Mouse (Mus musculus) right cerebral cortex, postnatal 25 days (tissue): ENCODE measurements around the gene Ccdc138.
"Not testable (repeated sequence)": the region's sequence is repeated elsewhere in the genome, so short reads cannot be mapped to it uniquely, and the experiment has no call there.

Experiments
- DNase-seq: peaks from one replicate; pipeline ENCODE4 v3.0.0; 2022

Gene Ccdc138

GRCm38 (mm10) chr10:58497320-58498284 lies at the start of gene Ccdc138:
Ccdc138 (plus strand) TSS chr10:58497948.
- DNase-seq: peak; percentile 94

DNA sequence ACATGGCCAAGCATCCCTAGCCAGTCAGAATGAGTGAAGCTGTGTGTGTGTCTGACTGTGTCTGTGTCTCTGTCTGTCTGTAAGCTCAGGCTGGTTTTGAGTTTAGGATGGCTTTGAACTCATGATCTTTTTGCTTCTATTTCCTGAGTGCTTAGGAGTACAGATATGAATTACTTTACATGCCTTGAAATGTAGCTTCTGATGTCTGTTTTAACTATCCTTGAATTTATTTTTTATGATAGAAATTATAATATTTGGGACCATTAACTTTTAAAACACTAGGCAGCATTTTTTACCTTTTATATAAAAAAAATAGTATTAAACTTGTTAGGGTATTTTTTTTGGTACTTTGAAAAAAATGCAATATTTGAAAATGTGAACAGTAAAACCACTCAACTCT lies 46.2 kb upstream of the Ccdc138 start:
- DNase-seq: no peak

- no peak for DNase-seq
Observed at GRCm38 (mm10) chr10:58452185-58452584, 45.6 kb upstream of the Ccdc138 start.

GRCm38 (mm10) chr10:58459896-58460295 lies 37.9 kb upstream of the Ccdc138 start:
- no peak for DNase-seq

GRCm38 (mm10) chr10:58477086-58477755 lies 20.5 kb upstream of the Ccdc138 start:
- DNase-seq: no peak

GRCm38 (mm10) chr10:58478071-58478578 lies 19.6 kb upstream of the Ccdc138 start:
- no peak for DNase-seq

GRCm38 (mm10) chr10:58479954-58480490 lies 17.7 kb upstream of the Ccdc138 start:
- no peak for DNase-seq

- no peak for DNase-seq
Observed at GRCm38 (mm10) chr10:58491031-58491430, 6.7 kb upstream of the Ccdc138 start.

DNA sequence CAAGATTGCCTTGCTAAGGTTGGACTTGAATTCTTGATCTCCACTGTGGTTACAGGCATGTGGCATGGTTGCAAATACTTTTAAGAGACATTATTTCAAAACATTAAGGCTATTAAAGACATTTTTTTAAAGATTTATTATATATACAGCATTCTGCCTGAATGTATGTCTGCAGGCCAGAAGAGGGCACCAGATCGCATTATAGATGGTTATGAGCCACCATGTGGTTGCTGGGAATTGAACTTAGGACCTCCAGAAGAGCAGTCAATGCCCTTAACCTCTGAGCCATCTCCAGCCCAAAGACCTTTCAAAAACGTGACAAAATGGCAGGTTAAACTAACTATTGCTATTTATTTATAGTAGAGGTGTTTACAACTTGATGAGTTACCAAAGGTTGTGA lies 2.1 kb upstream of the Ccdc138 start:
- DNase-seq: no peak

GRCm38 (mm10) chr10:58496732-58497131 lies 1.0 kb upstream of the Ccdc138 start:
- no peak for DNase-seq

- DNase-seq: no peak
Observed at GRCm38 (mm10) chr10:58498516-58498915, 768 bp downstream of the Ccdc138 start.

DNA sequence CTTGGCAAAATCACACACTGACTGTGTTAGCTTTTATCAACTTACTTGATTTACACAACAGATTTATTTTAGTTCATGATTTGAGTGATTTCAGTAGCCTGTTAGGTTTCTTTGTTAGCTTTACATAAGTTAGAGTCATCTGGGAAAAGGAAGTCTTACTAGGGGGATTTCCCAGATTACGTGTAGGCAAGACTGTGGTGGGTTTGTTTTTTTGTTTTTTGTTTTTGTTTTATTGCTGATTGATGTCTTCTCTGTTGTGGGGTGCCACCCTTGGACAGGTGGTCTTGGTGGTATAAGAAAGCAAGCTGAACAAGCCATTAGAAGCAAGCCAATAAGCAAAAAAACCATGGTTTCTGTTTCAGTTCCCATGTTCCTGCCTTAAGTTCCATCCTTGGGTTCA lies 31.6 kb downstream of the Ccdc138 start:
- DNase-seq: no peak

DNA sequence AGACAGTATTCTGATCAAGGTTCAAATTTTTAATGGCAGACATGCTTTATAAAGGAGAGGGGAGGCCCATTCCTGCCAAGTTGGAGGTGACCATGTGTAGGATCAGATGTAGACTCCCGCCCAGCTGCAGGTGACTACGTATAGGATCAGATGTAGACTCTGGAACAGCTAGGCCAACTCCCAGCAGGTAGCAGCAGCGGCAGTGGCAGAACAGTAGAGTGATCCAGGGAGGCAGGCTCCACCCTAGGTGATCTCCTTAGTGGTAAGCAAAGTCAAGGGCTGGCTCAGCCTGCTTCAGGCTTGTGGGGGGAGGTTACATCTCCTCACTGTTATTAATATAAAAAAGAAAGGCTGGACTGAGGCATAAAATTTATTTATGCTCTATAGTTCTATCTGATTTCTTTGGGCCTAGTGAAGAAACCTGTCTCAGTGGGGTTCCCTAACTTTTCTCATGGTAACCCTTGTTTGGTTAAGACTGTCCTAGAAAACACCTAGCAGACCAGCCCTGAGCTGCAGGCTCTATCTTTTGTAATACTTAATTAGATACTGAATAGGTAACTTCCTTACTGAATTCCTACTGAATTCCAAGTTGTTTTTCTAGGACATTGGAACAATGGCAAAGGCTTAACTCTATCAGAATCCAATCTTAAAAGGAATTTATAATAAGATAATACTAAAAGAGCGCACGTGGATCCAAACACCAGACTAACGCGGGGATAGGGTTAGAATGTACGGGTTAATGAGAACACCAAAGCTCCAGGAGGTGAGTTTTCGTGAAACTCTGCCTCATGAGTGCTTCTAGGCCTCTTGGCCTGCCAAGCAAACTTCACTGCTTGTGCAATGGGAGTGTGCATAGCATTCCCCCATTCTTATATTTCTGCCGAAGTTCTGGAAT lies 33.4 kb downstream of the Ccdc138 start:
- no peak for DNase-seq

- DNase-seq: no peak
Observed at GRCm38 (mm10) chr10:58532177-58532576, 34.4 kb downstream of the Ccdc138 start.

DNA sequence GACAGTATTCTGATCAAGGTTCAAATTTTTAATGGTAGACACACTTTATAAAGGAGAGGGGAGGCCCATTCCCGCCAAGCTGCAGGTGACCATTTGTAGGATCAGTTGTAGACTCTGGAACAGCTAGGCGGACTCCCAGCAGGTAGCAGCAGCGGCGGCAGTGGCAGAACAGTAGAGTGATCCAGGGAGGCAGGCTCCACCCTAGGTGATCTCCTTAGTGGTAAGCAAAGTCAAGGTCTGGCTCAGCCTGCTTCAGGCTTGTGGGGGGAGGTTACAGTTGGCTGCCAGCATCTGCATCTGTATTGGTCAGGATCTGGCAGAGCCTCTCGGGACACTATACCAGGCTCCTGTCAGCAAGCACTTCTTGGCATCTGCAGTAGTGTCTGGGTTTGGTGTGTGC lies 38.5 kb downstream of the Ccdc138 start:
- not testable (repeated sequence) for DNase-seq

DNA sequence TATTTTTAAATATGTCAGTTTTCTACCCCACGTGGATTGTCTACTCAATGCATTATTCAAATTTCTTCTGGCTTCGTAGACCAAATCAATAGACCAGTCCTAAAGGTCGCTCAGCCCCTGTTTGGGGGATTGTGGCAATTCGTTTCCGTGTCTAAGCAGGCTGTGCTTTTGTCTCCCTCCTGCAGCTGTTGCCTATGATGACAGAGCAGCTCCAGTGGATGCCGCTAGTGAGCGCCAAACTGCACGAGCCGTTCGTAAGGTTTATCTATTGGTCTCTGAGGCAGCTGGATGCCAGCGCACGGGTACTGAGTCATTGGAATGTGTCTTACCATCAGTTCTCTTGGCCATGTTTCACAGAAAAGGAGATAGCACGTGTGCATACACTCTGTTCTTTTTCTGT lies 42.9 kb downstream of the Ccdc138 start:
- no peak for DNase-seq

DNA sequence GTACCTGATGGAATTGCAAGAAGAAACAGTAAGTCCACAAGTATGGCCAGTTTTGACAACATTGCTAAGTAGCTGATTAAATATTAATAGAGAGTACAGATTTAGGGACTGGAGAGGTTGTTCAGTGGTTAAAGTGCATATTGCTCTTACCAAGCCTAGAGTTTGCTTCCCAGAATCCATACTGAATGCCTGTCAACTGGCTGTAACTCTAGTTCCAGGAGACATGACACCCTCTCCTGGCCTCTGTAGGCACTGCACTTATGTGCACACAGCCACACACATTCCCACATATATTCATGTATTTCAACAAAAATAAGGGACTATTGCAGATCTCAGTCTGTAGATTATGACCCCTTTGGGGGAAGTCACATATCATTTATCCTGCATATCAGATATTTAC lies 51.0 kb downstream of the Ccdc138 start:
- DNase-seq: no peak

DNA sequence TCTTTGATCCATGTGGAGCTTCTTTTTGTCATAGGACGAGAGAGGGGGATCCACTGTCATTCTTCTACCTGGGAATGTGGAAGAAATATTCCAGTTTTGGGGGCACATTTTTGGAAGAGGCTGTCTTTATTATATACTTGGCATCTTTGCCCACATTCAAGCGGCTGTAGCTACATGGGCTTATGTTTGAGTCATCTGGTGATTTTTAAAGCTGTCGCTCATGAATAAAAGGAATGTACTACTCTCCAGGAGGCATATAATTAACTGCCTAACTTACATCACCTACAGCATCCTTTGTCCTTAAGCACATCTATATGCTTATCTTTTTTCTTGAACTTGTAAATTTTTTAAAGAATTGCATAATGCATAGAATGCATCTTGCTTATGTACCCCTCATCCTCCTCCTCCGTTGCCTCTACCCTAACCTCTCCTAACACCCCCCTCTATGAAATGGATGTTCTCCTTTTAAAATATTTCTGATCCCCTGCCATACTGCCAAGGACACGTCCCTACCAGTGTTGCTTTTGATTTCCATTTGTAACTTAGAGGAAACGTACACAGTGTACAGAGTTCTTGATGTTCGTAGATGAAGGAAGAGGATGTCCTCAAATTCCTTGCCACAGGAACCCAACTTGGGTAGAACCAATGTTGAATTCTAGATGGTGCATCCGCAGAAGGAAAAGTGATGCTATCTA lies 57.1 kb downstream of the Ccdc138 start:
- DNase-seq: no peak

- DNase-seq: peak; percentile 30
Observed at GRCm38 (mm10) chr10:58559098-58559497, 61.4 kb downstream of the Ccdc138 start.

- no peak for DNase-seq
Observed at GRCm38 (mm10) chr10:58559901-58560300, 62.2 kb downstream of the Ccdc138 start.

DNA sequence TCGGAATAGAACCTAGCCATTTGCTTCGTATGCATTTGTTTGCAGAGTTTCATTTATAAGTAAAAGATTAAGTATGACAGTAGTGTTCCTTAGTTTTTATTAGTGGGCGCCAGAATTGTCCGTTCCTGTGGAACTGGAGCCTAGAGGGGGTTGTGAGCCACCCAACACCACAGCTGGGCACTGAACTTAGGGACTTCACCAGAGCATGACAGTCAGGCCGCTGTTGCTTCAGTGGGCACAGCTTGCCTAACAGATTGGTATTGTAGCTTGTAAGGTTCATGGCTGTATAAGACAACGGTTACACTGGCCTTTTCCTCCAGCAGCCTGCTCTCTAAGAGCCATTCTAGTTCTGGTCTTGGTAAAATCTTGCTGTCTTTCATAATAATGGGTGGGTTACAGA lies 62.8 kb downstream of the Ccdc138 start:
- no peak for DNase-seq
